Mouse (Mus musculus) urinary bladder, postnatal 36 days (tissue): ENCODE data around the gene Nup62.
A peak's percentile ranks its signal among the peaks of the same experiment; 100 is the strongest.

Experiments used
- DNase-seq, 2 experiments: peaks; one replicate each; pipeline ENCODE4 v3.0.0; 2022; ENCODE audit warnings: low spot score in 2 of 2, mixed read lengths in 1 of 2

Gene Nup62

GRCm38 (mm10) chr7:44818751-44819235 is 2.9 kb downstream of the Nup62 start:
- peak; percentile 42 to 67 for DNase-seq

- DNase-seq, result no peak
These were observed 3.5 kb downstream of the Nup62 start for GRCm38 (mm10) chr7:44819391-44819790.

GRCm38 (mm10) chr7:44819863-44820262 is 4.0 kb downstream of the Nup62 start:
- DNase-seq, result no peak

- no peak for DNase-seq
These were observed 4.6 kb downstream of the Nup62 start for GRCm38 (mm10) chr7:44820525-44820924.

- no peak for DNase-seq
These were observed 6.0 kb downstream of the Nup62 start for GRCm38 (mm10) chr7:44821666-44822448.

GRCm38 (mm10) chr7:44823409-44823808 is 7.5 kb downstream of the Nup62 start:
- no peak for DNase-seq

- peak; percentile 64 to 74 for DNase-seq
These were observed 9.0 kb downstream of the Nup62 start for GRCm38 (mm10) chr7:44824872-44825271.

- no peak for DNase-seq
These were observed 10.9 kb downstream of the Nup62 start for GRCm38 (mm10) chr7:44826771-44827170.

GRCm38 (mm10) chr7:44828706-44829105 is 12.8 kb downstream of the Nup62 start:
- no peak for DNase-seq

- DNase-seq, result no peak
These were observed 16.9 kb downstream of the Nup62 start for GRCm38 (mm10) chr7:44832763-44833162.

- DNase-seq, result no peak
These were observed 19.6 kb downstream of the Nup62 start for GRCm38 (mm10) chr7:44835373-44836015.

GRCm38 (mm10) chr7:44836016-44836404 is 20.1 kb downstream of the Nup62 start:
- no peak for DNase-seq

GRCm38 (mm10) chr7:44836423-44837053 is 20.6 kb downstream of the Nup62 start:
- DNase-seq, result no peak

GRCm38 (mm10) chr7:44838073-44838472 is 22.2 kb downstream of the Nup62 start:
- DNase-seq, result no peak

- DNase-seq, result no peak
These were observed 23.2 kb downstream of the Nup62 start for GRCm38 (mm10) chr7:44839171-44839490.

- no peak for DNase-seq
These were observed 23.8 kb downstream of the Nup62 start for GRCm38 (mm10) chr7:44839491-44840191.

- DNase-seq, result no peak
These were observed 24.5 kb downstream of the Nup62 start for GRCm38 (mm10) chr7:44840426-44840825.

GRCm38 (mm10) chr7:44841825-44842463 is 26.1 kb downstream of the Nup62 start:
- DNase-seq, result no peak

- no peak for DNase-seq
These were observed 29.1 kb downstream of the Nup62 start for GRCm38 (mm10) chr7:44845006-44845405.

GRCm38 (mm10) chr7:44846804-44847203 is 30.9 kb downstream of the Nup62 start:
- no peak for DNase-seq

GRCm38 (mm10) chr7:44847772-44848171 is 31.9 kb downstream of the Nup62 start:
- no peak for DNase-seq
